Mouse (Mus musculus): ENCODE measurements around the gene Irgm2. TPM values are rescaled to one million over a fixed set of nuclear protein-coding genes. Genes with fewer than 3 reads are reported as not detected.
"Not testable (repeated sequence)": the region's sequence is repeated elsewhere in the genome, so short reads cannot be mapped to it uniquely, and the experiment has no call there.

Gene Irgm2
- total RNA-seq, 1 experiment, result 0.54 TPM

GRCm38 (mm10) chr11:58224313-58224712, 24.9 kb downstream of the Irgm2 start:
- Histone ChIP-seq H3K9ac (ENCODE audit: insufficient read depth, low read depth, low read length, poor library complexity, severe bottlenecking) (no peak overlapping the region), H3K4me3 (ENCODE audit: insufficient read depth in 1 of 2, low read depth in 1 of 2, low read length in 2 of 2, poor library complexity in 1 of 2, severe bottlenecking in 1 of 2) (no peak overlapping the region)
- in situ Hi-C loops (cut with MboI; ENCODE audit: low sequenced_read_pairs in 2 of 2, unreplicated experiment in 2 of 2), result no loop called here

GRCm38 (mm10) chr11:58224872-58225271, 25.5 kb downstream of the Irgm2 start:
- in situ Hi-C loops (cut with MboI; ENCODE audit: low sequenced_read_pairs in 2 of 2, unreplicated experiment in 2 of 2); H3K36me3 ChIP-seq (ENCODE audit: control insufficient read depth, insufficient read depth, low read length, poor library complexity, severe bottlenecking); H3K4me3 ChIP-seq (ENCODE audit: insufficient read depth in 1 of 2, low read depth in 1 of 2, low read length in 2 of 2, poor library complexity in 1 of 2, severe bottlenecking in 1 of 2); H3K9me3 ChIP-seq (ENCODE audit: control insufficient read depth, insufficient read depth, low read depth, low read length); DNase-seq (ENCODE audit: low read depth, low spot score); H3K27ac ChIP-seq (ENCODE audit: insufficient read depth, low read depth, low read length, poor library complexity, severe bottlenecking); H3K9ac ChIP-seq (ENCODE audit: insufficient read depth, low read depth, low read length, poor library complexity, severe bottlenecking); H3K4me1 ChIP-seq (ENCODE audit: control insufficient read depth in 2 of 2, insufficient read depth in 2 of 2, low read length in 2 of 2, poor library complexity in 1 of 2): not testable (repeated sequence)

More at GRCm38 (mm10) chr11:58224313-58224712, 24.9 kb downstream of the Irgm2 start:
- Histone ChIP-seq H3K4me1 (ENCODE audit: control insufficient read depth in 2 of 2, insufficient read depth in 2 of 2, low read length in 2 of 2, poor library complexity in 1 of 2) (peaks cover 0 to 4% of the 10 kb centered on the region in 2 experiments; a peak in 1 of 4 replicates), H3K9me3 (ENCODE audit: control insufficient read depth, insufficient read depth, low read depth, low read length) (no peaks in the 10 kb centered on the region), H3K36me3 (ENCODE audit: control insufficient read depth, insufficient read depth, low read length, poor library complexity, severe bottlenecking) (no peaks in the 10 kb centered on the region), H3K27ac (ENCODE audit: insufficient read depth, low read depth, low read length, poor library complexity, severe bottlenecking) (no peak overlapping the region)
- TF ChIP-seq ZNF384 (IDR thresholded peaks at IDR 0.05; ENCODE audit: low read depth, low read length), result no peak
- TF ChIP-seq ZC3H11A (IDR thresholded peaks at IDR 0.05; ENCODE audit: borderline replicate concordance, low read depth, low read length), result no peak
- no peak for TF ChIP-seq CHD2 (IDR thresholded peaks at IDR 0.05; ENCODE audit: low read depth, low read length)
- TF ChIP-seq HCFC1 (IDR thresholded peaks at IDR 0.05; ENCODE audit: borderline replicate concordance, insufficient read depth, low read length), result no peak
- TF ChIP-seq MAFK (IDR thresholded peaks at IDR 0.05; ENCODE audit: insufficient read depth, low read depth, low read length), result no peak
- DNase-seq (ENCODE audit: low read depth, low spot score), result no peak

- DNase-seq (ENCODE audit: low read depth, low spot score), result peak; percentile 53
- Histone ChIP-seq H3K4me1 (ENCODE audit: control insufficient read depth in 2 of 2, insufficient read depth in 2 of 2, low read length in 2 of 2, poor library complexity in 1 of 2) (peaks cover 0 to 4% of the 10 kb centered on the region in 2 experiments; a peak in 1 of 4 replicates), H3K4me3 (ENCODE audit: insufficient read depth in 1 of 2, low read depth in 1 of 2, low read length in 2 of 2, poor library complexity in 1 of 2, severe bottlenecking in 1 of 2) (no peak overlapping the region), H3K27ac (ENCODE audit: insufficient read depth, low read depth, low read length, poor library complexity, severe bottlenecking) (no peak overlapping the region), H3K9me3 (ENCODE audit: control insufficient read depth, insufficient read depth, low read depth, low read length) (no peaks in the 10 kb centered on the region), H3K9ac (ENCODE audit: insufficient read depth, low read depth, low read length, poor library complexity, severe bottlenecking) (no peak overlapping the region), H3K36me3 (ENCODE audit: control insufficient read depth, insufficient read depth, low read length, poor library complexity, severe bottlenecking) (no peaks in the 10 kb centered on the region)
- no peak for TF ChIP-seq CHD2 (IDR thresholded peaks at IDR 0.05; ENCODE audit: low read depth, low read length)
- peak; percentile 62; the same call in 1 of the 2 replicates for TF ChIP-seq ZC3H11A (IDR thresholded peaks at IDR 0.05; ENCODE audit: borderline replicate concordance, low read depth, low read length)
- no peak for TF ChIP-seq HCFC1 (IDR thresholded peaks at IDR 0.05; ENCODE audit: borderline replicate concordance, insufficient read depth, low read length)
- in situ Hi-C loops (cut with MboI; ENCODE audit: low sequenced_read_pairs in 2 of 2, unreplicated experiment in 2 of 2), result no loop called here
These were observed 26.2 kb downstream of the Irgm2 start for GRCm38 (mm10) chr11:58225655-58226054.

- no peak for DNase-seq (ENCODE audit: low read depth, low spot score)
- peaks cover 0 to 4% of the 10 kb centered on the region in 2 experiments; a peak in 1 of 4 replicates for H3K4me1 ChIP-seq (ENCODE audit: control insufficient read depth in 2 of 2, insufficient read depth in 2 of 2, low read length in 2 of 2, poor library complexity in 1 of 2)
- in situ Hi-C loops (cut with MboI; ENCODE audit: low sequenced_read_pairs in 2 of 2, unreplicated experiment in 2 of 2), result no loop called here
These were observed 27.0 kb downstream of the Irgm2 start for GRCm38 (mm10) chr11:58226425-58226824.

GRCm38 (mm10) chr11:58228021-58228420, 28.6 kb downstream of the Irgm2 start:
- in situ Hi-C loops (cut with MboI; ENCODE audit: low sequenced_read_pairs in 2 of 2, unreplicated experiment in 2 of 2); H3K4me1 ChIP-seq (ENCODE audit: control insufficient read depth in 2 of 2, insufficient read depth in 2 of 2, low read length in 2 of 2, poor library complexity in 1 of 2); H3K27ac ChIP-seq (ENCODE audit: insufficient read depth, low read depth, low read length, poor library complexity, severe bottlenecking); H3K9ac ChIP-seq (ENCODE audit: insufficient read depth, low read depth, low read length, poor library complexity, severe bottlenecking); H3K36me3 ChIP-seq (ENCODE audit: control insufficient read depth, insufficient read depth, low read length, poor library complexity, severe bottlenecking); DNase-seq (ENCODE audit: low read depth, low spot score); H3K9me3 ChIP-seq (ENCODE audit: control insufficient read depth, insufficient read depth, low read depth, low read length); H3K4me3 ChIP-seq (ENCODE audit: insufficient read depth in 1 of 2, low read depth in 1 of 2, low read length in 2 of 2, poor library complexity in 1 of 2, severe bottlenecking in 1 of 2): not testable (repeated sequence)

More at GRCm38 (mm10) chr11:58226425-58226824, 27.0 kb downstream of the Irgm2 start:
- H3K36me3 ChIP-seq (ENCODE audit: control insufficient read depth, insufficient read depth, low read length, poor library complexity, severe bottlenecking), result no peaks in the 10 kb centered on the region
- no peak overlapping the region for H3K4me3 ChIP-seq (ENCODE audit: insufficient read depth in 1 of 2, low read depth in 1 of 2, low read length in 2 of 2, poor library complexity in 1 of 2, severe bottlenecking in 1 of 2)
- no peak overlapping the region for H3K9ac ChIP-seq (ENCODE audit: insufficient read depth, low read depth, low read length, poor library complexity, severe bottlenecking)
- H3K9me3 ChIP-seq (ENCODE audit: control insufficient read depth, insufficient read depth, low read depth, low read length), result no peaks in the 10 kb centered on the region
- no peak for TF ChIP-seq ZC3H11A (IDR thresholded peaks at IDR 0.05; ENCODE audit: borderline replicate concordance, low read depth, low read length)
- TF ChIP-seq MAFK (IDR thresholded peaks at IDR 0.05; ENCODE audit: insufficient read depth, low read depth, low read length), result no peak
- TF ChIP-seq HCFC1 (IDR thresholded peaks at IDR 0.05; ENCODE audit: borderline replicate concordance, insufficient read depth, low read length), result no peak
- TF ChIP-seq CHD2 (IDR thresholded peaks at IDR 0.05; ENCODE audit: low read depth, low read length), result no peak
- no peak for TF ChIP-seq ZNF384 (IDR thresholded peaks at IDR 0.05; ENCODE audit: low read depth, low read length)
- H3K27ac ChIP-seq (ENCODE audit: insufficient read depth, low read depth, low read length, poor library complexity, severe bottlenecking), result no peak overlapping the region
